Mouse (Mus musculus) bone marrow, adult 2 months (tissue): ENCODE results near the gene Lrrc1. TPM values are rescaled to one million over a fixed set of nuclear protein-coding genes. Genes with fewer than 3 reads are reported as not detected.
"Not testable (repeated sequence)": the region's sequence is repeated elsewhere in the genome, so short reads cannot be mapped to it uniquely, and the experiment has no call there.

Experiments
- H3K27ac ChIP-seq: fragments of 200-500 bp; 2 replicates; pipeline ENCODE4 v1.5.1; 2012; ENCODE audit warnings: low read depth, mild to moderate bottlenecking, control low read depth, inconsistent platforms, low read length; ENCODE audit not compliant: control insufficient read depth, poor library complexity, insufficient read depth
- H3K4me1 ChIP-seq: fragments of 200-500 bp; 2 replicates; pipeline ENCODE4 v1.6.1; 2011; ENCODE audit warnings: low read length; ENCODE audit not compliant: control insufficient read depth, insufficient read depth
- H3K4me3 ChIP-seq: fragments of 200-500 bp; replicated peaks from 2 replicates; pipeline ENCODE3; 2011; ENCODE audit warnings: mild to moderate bottlenecking, low read depth, low read length, control low read depth; ENCODE audit not compliant: control insufficient read depth
- CTCF ChIP-seq: fragments of 200-500 bp; IDR thresholded peaks from 2 replicates; pipeline ENCODE4 v1.5.1; 2011; ENCODE audit warnings: low read length, control low read depth; ENCODE audit not compliant: control insufficient read depth, insufficient read depth
- POLR2A ChIP-seq: fragments of 200-500 bp; IDR thresholded peaks from 2 replicates; pipeline ENCODE4 v1.6.1; 2011; ENCODE audit warnings: low read depth, mild to moderate bottlenecking, control low read depth, low read length, borderline replicate concordance; ENCODE audit not compliant: control insufficient read depth
- WGBS: fragments of 180-500 bp; shearing (Covaris S2); methylation state at CpG from one replicate; pipeline ENCODE4 v1.1.7; 2018; 5-methylcytosine and 5-hydroxymethylcytosine counted together
- polyA plus RNA-seq: library from polyadenylated mRNA; stranded (reverse); fragments of >200 nt; gene quantifications from 2 replicates; pipeline ENCODE4 v1.2.4, GENCODE M21; 2011; ENCODE audit warnings: low replicate concordance; ENCODE audit not compliant: missing spikeins, insufficient read depth, insufficient read length

Lrrc1 gene
- polyA plus RNA-seq, 1 experiment, result 5.7 TPM

GRCm38 (mm10) chr9:77577931-77578330 is 33.3 kb upstream of the Lrrc1 start:
- H3K4me1 ChIP-seq, result no peaks in the 10 kb centered on the region
- WGBS, result 79% methylated on average over 8 of the region's 8 CpGs
- no peak overlapping the region for H3K4me3 ChIP-seq
- H3K27ac ChIP-seq, result no peak overlapping the region
- TF ChIP-seq CTCF (no peak), POLR2A (no peak)

GRCm38 (mm10) chr9:77577409-77577808 is 32.7 kb upstream of the Lrrc1 start:
- H3K27ac ChIP-seq, result no peak overlapping the region
- H3K4me1 ChIP-seq, result no peaks in the 10 kb centered on the region
- TF ChIP-seq CTCF (no peak), POLR2A (no peak)
- no peak overlapping the region for H3K4me3 ChIP-seq

- Histone ChIP-seq H3K4me1 (no peaks in the 10 kb centered on the region), H3K4me3 (no peak overlapping the region), H3K27ac (no peak overlapping the region)
- no peak for TF ChIP-seq POLR2A
- no peak for TF ChIP-seq CTCF
Observed at GRCm38 (mm10) chr9:77576320-77576719, 31.6 kb upstream of the Lrrc1 start.

- 56% methylated on average over 4 of the region's 4 CpGs for WGBS
- not testable (repeated sequence) for H3K27ac ChIP-seq, H3K4me1 ChIP-seq, H3K4me3 ChIP-seq
Observed at GRCm38 (mm10) chr9:77574996-77575395, 30.3 kb upstream of the Lrrc1 start.

- H3K27ac ChIP-seq, result no peak overlapping the region
- WGBS, result 79% methylated on average over 4 of the region's 4 CpGs
- H3K4me3 ChIP-seq, result no peak overlapping the region
- TF ChIP-seq POLR2A (no peak), CTCF (no peak)
- H3K4me1 ChIP-seq, result no peaks in the 10 kb centered on the region
Observed at GRCm38 (mm10) chr9:77571851-77572250, 27.2 kb upstream of the Lrrc1 start.

- TF ChIP-seq CTCF (no peak), POLR2A (no peak)
- Histone ChIP-seq H3K4me1 (no peaks in the 10 kb centered on the region), H3K27ac (no peak overlapping the region), H3K4me3 (no peak overlapping the region)
- 81% methylated on average over 13 of the region's 13 CpGs for WGBS
Observed at GRCm38 (mm10) chr9:77568789-77569506, 24.3 kb upstream of the Lrrc1 start.

GRCm38 (mm10) chr9:77561827-77562226 is 17.2 kb upstream of the Lrrc1 start:
- TF ChIP-seq POLR2A, result no peak
- TF ChIP-seq CTCF, result no peak
- Histone ChIP-seq H3K27ac (no peak overlapping the region), H3K4me3 (no peak overlapping the region), H3K4me1 (no peaks in the 10 kb centered on the region)

- Histone ChIP-seq H3K4me3 (no peak overlapping the region), H3K27ac (no peak overlapping the region), H3K4me1 (no peaks in the 10 kb centered on the region)
- TF ChIP-seq CTCF (no peak), POLR2A (no peak)
- WGBS, result 50% methylated on average over 3 of the region's 3 CpGs
Observed at GRCm38 (mm10) chr9:77557963-77558362, 13.3 kb upstream of the Lrrc1 start.

- TF ChIP-seq POLR2A (no peak), CTCF (no peak)
- H3K4me1 ChIP-seq, result no peaks in the 10 kb centered on the region
- no peak overlapping the region for H3K27ac ChIP-seq
- 68% methylated on average over 4 of the region's 4 CpGs for WGBS
- H3K4me3 ChIP-seq, result no peak overlapping the region
Observed at GRCm38 (mm10) chr9:77557181-77557580, 12.5 kb upstream of the Lrrc1 start.
